Mouse (Mus musculus) CH12.LX (cell line): Measurements from ENCODE around the gene Wasl. TPM values are rescaled to one million over a fixed set of nuclear protein-coding genes. Genes with fewer than 3 reads are reported as not detected.

Experiments
- DNase-seq: peaks from one replicate; pipeline ENCODE4 v3.0.0-alpha.2; 2013; ENCODE audit errors: extremely low read depth
- H3K27ac ChIP-seq: 2 replicates; pipeline ENCODE4 v1.5.1; 2012; ENCODE audit warnings: low read depth, mild to moderate bottlenecking, control low read depth, moderate library complexity; ENCODE audit not compliant: insufficient read depth
- H3K27me3 ChIP-seq: replicated peaks from 2 replicates; pipeline ENCODE3; 2012; ENCODE audit warnings: inconsistent platforms
- H3K36me3 ChIP-seq, 2 experiments: replicated peaks in 1 of 2; 2 replicates each; pipeline versions ENCODE3 to v1.6.1; 2012; ENCODE audit warnings: inconsistent platforms in 1 of 2, low read length in 1 of 2, mild to moderate bottlenecking in 1 of 2, mixed read lengths in 1 of 2, moderate library complexity in 1 of 2; ENCODE audit not compliant: control insufficient read depth in 1 of 2, insufficient read depth in 1 of 2
- H3K4me1 ChIP-seq, 2 experiments: 2 replicates each; pipeline ENCODE4 v1.6.1; 2012; ENCODE audit warnings: inconsistent platforms in 1 of 2, moderate library complexity in 1 of 2; ENCODE audit not compliant: insufficient read depth in 2 of 2, control insufficient read depth in 1 of 2
- H3K4me2 ChIP-seq: 2 replicates; pipeline ENCODE4 v1.6.1; 2012; ENCODE audit warnings: low read depth, mild to moderate bottlenecking, control low read depth; ENCODE audit not compliant: poor library complexity, insufficient read depth, severe bottlenecking
- H3K4me3 ChIP-seq, 3 experiments: fragments of 150-350 bp in 1 of 3; sonication (generic) in 1 of 3; replicated peaks in 1 of 3; 2 replicates each; pipeline versions ENCODE3 to v1.5.1; 2011 to 2012; ENCODE audit warnings: low read depth in 2 of 3, low read length in 2 of 3, mild to moderate bottlenecking in 2 of 3, moderate library complexity in 2 of 3, control low read depth in 1 of 3, improper control_type of control experiment in 1 of 3, inconsistent platforms in 1 of 3, mixed read lengths in 1 of 3; ENCODE audit not compliant: poor library complexity in 1 of 3
- H3K79me2 ChIP-seq: replicated peaks from 2 replicates; pipeline ENCODE4 v1.6.1; 2012; ENCODE audit warnings: mild to moderate bottlenecking, moderate library complexity; ENCODE audit not compliant: control insufficient read depth, poor library complexity, insufficient read depth, severe bottlenecking; ENCODE audit errors: extremely low read depth
- H3K9ac ChIP-seq: 2 replicates; pipeline ENCODE4 v1.6.1; 2012; ENCODE audit warnings: low read depth, mild to moderate bottlenecking, control low read depth, moderate library complexity; ENCODE audit not compliant: insufficient read depth
- H3K9me3 ChIP-seq: replicated peaks from 2 replicates; pipeline ENCODE3; 2012; ENCODE audit warnings: low read length, inconsistent platforms, mixed read lengths
- BHLHE40 ChIP-seq: IDR thresholded peaks from 2 replicates; pipeline ENCODE4 v1.6.1; 2011; ENCODE audit warnings: mild to moderate bottlenecking, low read depth, low read length, improper control_type of control experiment
- CHD1 ChIP-seq: IDR thresholded peaks from 2 replicates; pipeline ENCODE4 v1.6.1; 2012; ENCODE audit warnings: low read depth, low read length, improper control_type of control experiment, inconsistent platforms
- CHD2 ChIP-seq: IDR thresholded peaks from 2 replicates; pipeline ENCODE4 v1.6.1; 2011; ENCODE audit warnings: low read length, improper control_type of control experiment
- E2F4 ChIP-seq: IDR thresholded peaks from 2 replicates; pipeline ENCODE4 v1.6.1; 2011; ENCODE audit warnings: low read depth, low read length, improper control_type of control experiment; ENCODE audit not compliant: insufficient replicate concordance
- ELF1 ChIP-seq: IDR thresholded peaks from 2 replicates; pipeline ENCODE4 v1.6.1; 2014; ENCODE audit warnings: low read depth, mild to moderate bottlenecking, inconsistent platforms, low read length, improper control_type of control experiment
- JUN ChIP-seq: IDR thresholded peaks from 2 replicates; pipeline ENCODE4 v1.6.1; 2011; ENCODE audit warnings: low read depth, mild to moderate bottlenecking, low read length, improper control_type of control experiment, moderate library complexity; ENCODE audit not compliant: insufficient read depth
- JUND ChIP-seq: conservative IDR thresholded peaks from 2 replicates; pipeline ENCODE4 v1.6.1; 2011; ENCODE audit warnings: low read depth, low read length, improper control_type of control experiment
- KAT2A ChIP-seq: IDR thresholded peaks from 2 replicates; pipeline ENCODE4 v1.6.1; 2012; ENCODE audit warnings: low read length, improper control_type of control experiment, inconsistent platforms; ENCODE audit not compliant: insufficient replicate concordance
- MXI1 ChIP-seq: IDR thresholded peaks from 2 replicates; pipeline ENCODE4 v1.6.1; 2011; ENCODE audit warnings: mild to moderate bottlenecking, low read depth, low read length, improper control_type of control experiment
- MYC ChIP-seq: IDR thresholded peaks from 2 replicates; pipeline ENCODE4 v1.6.1; 2011; ENCODE audit warnings: low read depth, mild to moderate bottlenecking, improper control_type of control experiment, low read length
- POLR2A ChIP-seq: IDR thresholded peaks from 2 replicates; pipeline ENCODE4 v1.6.1; 2011; ENCODE audit warnings: low read depth, mild to moderate bottlenecking, improper control_type of control experiment, low read length
- RCOR1 ChIP-seq: conservative IDR thresholded peaks from 2 replicates; pipeline ENCODE4 v1.6.1; 2012; ENCODE audit warnings: low read depth, mild to moderate bottlenecking, inconsistent platforms, low read length, improper control_type of control experiment
- SMC3 ChIP-seq: IDR thresholded peaks from 2 replicates; pipeline ENCODE4 v1.6.1; 2011; ENCODE audit warnings: low read depth, low read length, improper control_type of control experiment
- TBP ChIP-seq: conservative IDR thresholded peaks from 2 replicates; pipeline ENCODE4 v1.6.1; 2011; ENCODE audit warnings: low read depth, low read length, improper control_type of control experiment
- TCF12 ChIP-seq: IDR thresholded peaks from 2 replicates; pipeline ENCODE4 v1.6.1; 2014; ENCODE audit warnings: low read depth, mild to moderate bottlenecking, inconsistent platforms, low read length, improper control_type of control experiment
- UBTF ChIP-seq: IDR thresholded peaks from 2 replicates; pipeline ENCODE4 v1.6.1; 2012; ENCODE audit warnings: low read depth, mild to moderate bottlenecking, inconsistent platforms, low read length, improper control_type of control experiment, moderate library complexity
- ZMIZ1 ChIP-seq: IDR thresholded peaks from 2 replicates; pipeline ENCODE4 v1.6.1; 2012; ENCODE audit warnings: low read depth, mild to moderate bottlenecking, inconsistent platforms, low read length, improper control_type of control experiment
- ZNF384 ChIP-seq: IDR thresholded peaks from 2 replicates; pipeline ENCODE4 v1.6.1; 2012; ENCODE audit warnings: low read depth, low read length, improper control_type of control experiment, inconsistent platforms
- dilution Hi-C: fragments of 300-500 bp; cut with MboI; formaldehyde crosslinking; loops from 2 replicates; pipeline ENCODE4 v1.14.3; 2020; ENCODE audit warnings: low sequenced_read_pairs; ENCODE audit not compliant: extremely low pct_unique_long_range_greater_than_20kb, extremely low pct_ligation_motif_present
- in situ Hi-C: fragments of 300-500 bp; cut with MboI; formaldehyde crosslinking; loops from 3 replicates; pipeline ENCODE4 v1.14.3; 2019; ENCODE audit warnings: low sequenced_read_pairs, low pct_ligation_motif_present, low pct_unique_long_range_greater_than_20kb, mixed read lengths
- polyA plus RNA-seq: library from polyadenylated mRNA; unstranded; fragments of >175 nt; gene quantifications from 2 replicates; pipeline ENCODE4 v1.2.1, GENCODE M21; 2012; ENCODE audit warnings: low read depth; ENCODE audit not compliant: insufficient read length
- total RNA-seq, 2 experiments: library from RNA; depleted of rRNA; stranded (reverse); fragments of 300-350 nt in 1 of 2; fragments of >200 nt in 1 of 2; gene quantifications; 2 replicates each; pipeline ENCODE4 v1.2.3; 2012 to 2014

The Wasl gene
- total and polyA plus RNA-seq, 3 experiments, result 3.9 to 8.4 (median 7.6) TPM

GRCm38 (mm10) chr6:24599179-24599578 lies 65.6 kb downstream of the Wasl start:
- H3K27ac ChIP-seq, result no peak overlapping the region
- peaks cover 3 to 12% of the 10 kb centered on the region in 2 experiments; a peak in 3 of 4 replicates for H3K4me1 ChIP-seq
- no peaks in the 10 kb centered on the region for H3K9me3 ChIP-seq
- no peak overlapping the region for H3K4me2 ChIP-seq
- no peak overlapping the region for H3K4me3 ChIP-seq
- no peaks in the 10 kb centered on the region for H3K79me2 ChIP-seq
- no peak for TF ChIP-seq TCF12
- TF ChIP-seq BHLHE40, result no peak
- TF ChIP-seq JUN, result no peak
- TF ChIP-seq TBP, result no peak
- TF ChIP-seq E2F4, result no peak
- no peak for TF ChIP-seq UBTF
- TF ChIP-seq CHD1, result no peak
- no peak for TF ChIP-seq MXI1
- TF ChIP-seq CHD2, result no peak
- TF ChIP-seq ZNF384, result no peak
- TF ChIP-seq ELF1, result no peak
- TF ChIP-seq ZMIZ1, result no peak
- TF ChIP-seq POLR2A, result no peak
- TF ChIP-seq MYC, result no peak
- no peak for TF ChIP-seq JUND
- TF ChIP-seq KAT2A, result no peak
- TF ChIP-seq SMC3, result no peak
- no peak for TF ChIP-seq RCOR1
- H3K9ac ChIP-seq, result no peak overlapping the region
- dilution Hi-C loops (no loop called here), in situ Hi-C loops (no loop called here)
- no peaks in the 10 kb centered on the region for H3K36me3 ChIP-seq
- no peaks in the 10 kb centered on the region for H3K27me3 ChIP-seq
- DNase-seq, result no peak

DNA sequence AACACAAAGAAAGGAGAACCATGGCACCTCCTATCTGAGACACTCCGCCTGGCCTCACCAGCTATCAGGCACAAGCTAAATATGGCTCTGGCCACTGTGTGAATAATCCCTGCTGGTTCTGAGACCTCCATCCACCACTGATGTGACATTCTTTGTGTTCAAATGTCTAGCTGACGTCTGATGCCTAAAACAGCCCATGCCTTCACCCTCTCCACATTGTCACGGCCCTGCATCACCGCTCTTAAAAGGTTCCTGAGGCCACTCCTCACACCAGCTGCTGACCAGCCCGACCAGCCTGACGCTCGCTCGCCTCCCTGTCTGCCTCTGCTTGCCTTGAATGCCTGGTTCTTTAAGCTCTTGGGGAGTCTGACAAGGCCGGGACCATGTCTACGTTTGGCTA lies 67.3 kb downstream of the Wasl start, which contains the start of gene Lmod2:
Gene Lmod2 (plus strand): TSS at position 263 of the 400 bp plus-strand sequence.
- Histone ChIP-seq H3K27me3 (no peaks in the 10 kb centered on the region), H3K4me3 (no peak within 1 kb of the TSS), H3K9ac (no peak within 1 kb of the TSS), H3K27ac (no peak within 1 kb of the TSS), H3K79me2 (no peaks in the 10 kb centered on the region), H3K4me1 (peaks cover 3 to 12% of the 10 kb centered on the region in 2 experiments; a peak in 3 of 4 replicates), H3K4me2 (no peak within 1 kb of the TSS), H3K36me3 (no peaks in the 10 kb centered on the region), H3K9me3 (no peaks in the 10 kb centered on the region)
- TF ChIP-seq E2F4, result no peak
- dilution Hi-C loops, result no loop called here
- DNase-seq, result no peak
- in situ Hi-C loops, result no loop called here
